Mouse (Mus musculus): ENCODE data around the gene Gm29133. TPM values are rescaled to one million over a fixed set of nuclear protein-coding genes. Genes with fewer than 3 reads are reported as not detected.
A peak's percentile ranks its signal among the peaks of the same experiment; 100 is the strongest.

Gene Gm29133
- polyA plus RNA-seq, 1 experiment = not detected

- H3K4me3 ChIP-seq (ENCODE audit: insufficient read depth, low read depth, low read length) = no peak overlapping the region
- no peaks in the 10 kb centered on the region for H3K27me3 ChIP-seq (replicated peaks; ENCODE audit: control insufficient read depth, insufficient read depth, low read length)
- WGBS = 73% methylated on average over 2 of the region's 2 CpGs
- H3K36me3 ChIP-seq (ENCODE audit: control insufficient read depth, insufficient read depth, low read length) = no peaks in the 10 kb centered on the region
- no peaks in the 10 kb centered on the region for H3K4me1 ChIP-seq (ENCODE audit: control insufficient read depth, insufficient read depth, low read length)
- no peak for TF ChIP-seq CTCF (conservative IDR thresholded peaks at IDR 0.05; ENCODE audit: insufficient read depth, insufficient read length, low read depth, low read length)
- no peak for TF ChIP-seq POLR2A (IDR thresholded peaks at IDR 0.05; ENCODE audit: low read depth, low read length)
- H3K27ac ChIP-seq (ENCODE audit: insufficient read depth, low read depth, low read length) = no peak overlapping the region
- no peak for DNase-seq
Measured at GRCm38 (mm10) chr3:75834827-75835226, 86.8 kb downstream of the Gm29133 start.

- no peak overlapping the region for H3K4me3 ChIP-seq (ENCODE audit: insufficient read depth, low read depth, low read length)
- no peaks in the 10 kb centered on the region for H3K27me3 ChIP-seq (replicated peaks; ENCODE audit: control insufficient read depth, insufficient read depth, low read length)
- no peaks in the 10 kb centered on the region for H3K36me3 ChIP-seq (ENCODE audit: control insufficient read depth, insufficient read depth, low read length)
- peak; percentile 16 for DNase-seq
- 78% methylated on average over 5 of the region's 5 CpGs for WGBS
- no peaks in the 10 kb centered on the region for H3K4me1 ChIP-seq (ENCODE audit: control insufficient read depth, insufficient read depth, low read length)
- TF ChIP-seq POLR2A (IDR thresholded peaks at IDR 0.05; ENCODE audit: low read depth, low read length) (no peak), CTCF (conservative IDR thresholded peaks at IDR 0.05; ENCODE audit: insufficient read depth, insufficient read length, low read depth, low read length) (no peak)
- no peak overlapping the region for H3K27ac ChIP-seq (ENCODE audit: insufficient read depth, low read depth, low read length)
Measured at GRCm38 (mm10) chr3:75835286-75835967, 87.4 kb downstream of the Gm29133 start.

Other genes starting within 250 kb of the Gm29133 start
- gene Pdcd10, start 191.3 kb upstream of the Gm29133 start, polyA plus RNA-seq (2012; rRNA removed) = 4.5 and 9.0 TPM in 2 replicates
- gene Serpini1, start 190.7 kb upstream of the Gm29133 start, polyA plus RNA-seq (2012; rRNA removed) = 0.97 and 1.2 TPM in 2 replicates
- gene Golim4, start 208.8 kb downstream of the Gm29133 start, polyA plus RNA-seq (2012; rRNA removed) = 16.9 and 17.7 TPM in 2 replicates

Data from kidney, adult 2 months (tissue).